Mouse (Mus musculus) embryonic facial prominence, embryonic 10.5 days (tissue): ENCODE measurements around the gene Hist1h2ag. TPM values are rescaled to one million over a fixed set of nuclear protein-coding genes. Genes with fewer than 3 reads are reported as not detected.

ENCODE experiments used
- DNase-seq: peaks from one replicate; pipeline ENCODE4 v3.0.0-alpha.2; 2017; ENCODE audit warnings: low spot score
- H3K27ac ChIP-seq: fragments of 300-500 bp; sonication (generic); replicated peaks from 2 replicates; pipeline ENCODE4 v1.5.1; 2016; ENCODE audit warnings: mild to moderate bottlenecking
- H3K27me3 ChIP-seq: fragments of 300-500 bp; sonication (generic); replicated peaks from 2 replicates; pipeline ENCODE4 v1.6.1; 2016; ENCODE audit warnings: low read depth, mild to moderate bottlenecking; ENCODE audit not compliant: poor library complexity, severe bottlenecking
- H3K36me3 ChIP-seq: fragments of 300-500 bp; sonication (generic); replicated peaks from 2 replicates; pipeline ENCODE4 v1.6.1; 2016; ENCODE audit warnings: mild to moderate bottlenecking, moderate library complexity
- H3K4me1 ChIP-seq: fragments of 300-500 bp; sonication (generic); 2 replicates; pipeline ENCODE4 v1.6.1; 2016
- H3K4me3 ChIP-seq: fragments of 300-500 bp; sonication (generic); 2 replicates; pipeline ENCODE4 v1.5.1; 2016; ENCODE audit warnings: mild to moderate bottlenecking, moderate library complexity
- H3K9me3 ChIP-seq: fragments of 300-500 bp; sonication (generic); 2 replicates; pipeline ENCODE4 v1.6.1; 2016; ENCODE audit warnings: mild to moderate bottlenecking
- WGBS: fragments of 180-500 bp; shearing (Covaris S2); methylation state at CpG from one replicate; pipeline ENCODE4 v1.1.7; 2016; 5-methylcytosine and 5-hydroxymethylcytosine counted together
- polyA plus RNA-seq: library from polyadenylated mRNA; unstranded; fragments of >200 nt; fragmentation: Nextera tagmentation; extraction: Ambion mirVana; gene quantifications from 2 replicates; pipeline ENCODE4 v1.2.1, GENCODE M21; 2016

The Hist1h2ag gene
- polyA plus RNA-seq, 1 experiment from 2014 or later, result 75.8 TPM

DNA sequence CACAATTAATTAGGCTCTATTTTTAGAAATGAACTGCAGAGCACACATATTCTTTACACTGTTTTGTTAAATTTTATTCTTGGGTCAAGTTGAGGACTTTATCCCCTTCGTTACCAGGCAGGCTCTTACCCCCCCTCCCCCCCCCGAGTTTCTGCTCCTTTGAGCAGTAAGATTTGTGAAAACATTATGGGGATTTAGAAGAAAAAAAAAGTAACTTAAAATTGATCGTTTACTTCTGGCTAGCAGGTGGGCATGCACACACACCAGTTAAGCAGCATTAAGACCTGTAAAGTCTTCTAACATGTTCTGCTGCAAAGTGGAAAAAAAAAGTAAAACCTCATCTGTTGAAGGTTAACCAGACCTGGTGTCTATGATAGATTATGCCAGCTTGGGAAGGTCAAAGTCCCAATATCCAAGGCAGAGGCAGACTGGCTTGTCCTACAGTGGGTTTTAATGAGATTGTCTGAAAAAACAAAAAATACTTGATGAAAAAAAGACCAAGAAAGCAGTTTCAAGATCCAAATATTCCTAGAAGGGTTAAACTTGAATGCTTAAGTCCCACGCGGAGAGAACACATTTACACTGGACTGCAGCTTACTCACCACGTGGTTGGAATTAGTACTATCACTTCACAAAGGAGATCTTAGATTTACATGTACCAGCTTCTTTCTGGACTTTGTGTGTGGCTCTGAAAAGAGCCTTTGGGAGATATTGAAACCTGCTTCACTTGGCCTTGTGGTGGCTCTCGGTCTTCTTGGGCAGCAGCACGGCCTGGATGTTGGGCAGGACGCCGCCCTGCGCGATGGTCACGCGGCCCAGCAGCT, 8.1 kb downstream of the Hist1h2ag start:
- Histone ChIP-seq H3K27ac (peak overlapping the region; percentile 93), H3K4me1 (peaks cover 22% of the 10 kb centered on the region), H3K4me3 (peak overlapping the region; percentile 62), H3K36me3 (no peaks in the 10 kb centered on the region), H3K27me3 (no peaks in the 10 kb centered on the region), H3K9me3 (no peaks in the 10 kb centered on the region)
- under 1% methylated on average over 14 of the region's 14 CpGs for WGBS
- peak; percentile 46 for DNase-seq

DNA sequence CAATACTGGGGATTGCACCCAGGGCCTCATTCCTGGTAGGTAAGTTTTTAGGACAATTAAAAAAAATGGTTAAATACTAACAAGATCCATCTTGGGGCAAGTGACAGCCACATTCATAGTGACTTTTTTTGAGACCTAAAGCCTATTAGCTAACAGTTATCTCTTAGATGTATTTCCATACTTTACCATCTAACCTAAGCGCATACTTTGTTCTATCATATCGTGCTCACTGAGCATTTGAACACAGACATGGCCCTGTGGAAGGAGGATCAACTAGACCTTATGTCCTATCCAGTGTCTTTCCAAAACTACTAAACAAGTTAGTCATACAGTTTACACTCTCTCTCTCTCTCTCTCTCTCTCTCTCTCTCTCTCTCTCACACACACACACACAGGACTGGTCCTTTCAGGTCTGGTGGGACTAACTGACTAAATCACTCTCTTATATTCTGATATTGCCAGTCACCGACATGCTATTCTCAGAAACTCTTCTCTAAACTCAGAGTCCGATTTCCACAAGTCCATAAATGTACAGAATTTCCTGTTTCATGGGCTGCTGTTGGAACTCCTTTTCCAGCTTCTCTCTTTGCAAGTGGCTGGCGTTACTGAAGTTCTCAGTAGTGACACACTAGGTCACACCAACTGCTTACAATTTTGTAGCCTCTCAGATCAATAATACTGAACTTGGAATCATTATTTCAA, 8.9 kb downstream of the Hist1h2ag start:
- no peak for DNase-seq
- peaks cover 24% of the 10 kb centered on the region for H3K4me1 ChIP-seq
- WGBS, result 60% methylated on average over 5 of the region's 5 CpGs
- no peaks in the 10 kb centered on the region for H3K27me3 ChIP-seq
- H3K4me3 ChIP-seq, result peak overlapping the region; percentile 62
- no peaks in the 10 kb centered on the region for H3K9me3 ChIP-seq
- peak overlapping the region; percentile 93 for H3K27ac ChIP-seq
- no peaks in the 10 kb centered on the region for H3K36me3 ChIP-seq

DNA sequence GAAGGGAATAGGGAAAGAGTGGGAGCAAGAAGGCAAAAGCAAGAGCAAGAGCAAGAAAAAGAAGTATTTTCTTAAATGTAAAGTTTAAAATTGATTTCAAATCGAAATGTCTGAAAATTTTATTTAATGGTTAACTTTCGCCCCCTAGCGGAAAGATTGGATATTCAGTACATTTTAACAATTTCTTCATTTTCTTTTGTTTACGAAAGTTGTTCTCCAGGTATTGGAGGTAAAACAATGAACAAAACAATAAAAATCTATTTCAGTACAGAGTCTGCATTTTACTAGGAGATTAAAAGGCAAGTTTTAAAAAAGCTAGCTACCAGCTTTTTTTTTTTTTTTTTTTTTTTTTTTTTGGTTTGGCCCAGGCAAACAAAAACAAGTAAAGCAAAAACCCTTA, 12.3 kb downstream of the Hist1h2ag start:
- H3K9me3 ChIP-seq, result no peaks in the 10 kb centered on the region
- H3K4me1 ChIP-seq, result peaks cover 22% of the 10 kb centered on the region
- H3K27ac ChIP-seq, result no peak overlapping the region
- no peak overlapping the region for H3K4me3 ChIP-seq
- WGBS, result 18% methylated on average over 4 of the region's 4 CpGs
- no peaks in the 10 kb centered on the region for H3K36me3 ChIP-seq
- no peaks in the 10 kb centered on the region for H3K27me3 ChIP-seq
- DNase-seq, result no peak

DNA sequence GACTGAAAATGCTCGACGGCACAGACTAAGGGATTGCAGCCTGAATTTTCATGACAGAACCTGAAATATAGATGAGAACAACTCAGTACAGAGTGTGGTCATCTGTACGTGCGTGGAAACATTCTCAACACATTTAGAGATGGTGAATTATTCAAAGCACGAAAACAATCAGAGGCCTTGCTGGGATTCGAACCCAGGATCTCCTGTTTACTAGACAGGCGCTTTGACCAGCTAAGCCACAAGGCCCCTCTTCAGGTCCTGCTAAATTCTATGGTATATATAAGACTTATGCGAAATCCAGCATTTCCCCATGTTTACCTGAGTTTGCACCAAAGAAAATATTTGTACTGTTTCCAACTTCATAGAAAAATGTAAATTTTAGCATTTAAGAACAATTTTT, 12.8 kb downstream of the Hist1h2ag start:
- H3K4me3 ChIP-seq, result peak overlapping the region; percentile 63; the same call in 1 of the 2 replicates

GRCm38 (mm10) chr13:22028673-22029460, 13.9 kb downstream of the Hist1h2ag start:
- no peaks in the 10 kb centered on the region; the same call in 1 of the 2 replicates for H3K27me3 ChIP-seq
- H3K9me3 ChIP-seq, result no peaks in the 10 kb centered on the region
- peak; percentile 95 for DNase-seq
- WGBS, result under 1% methylated on average over 40 of the region's 40 CpGs
- no peaks in the 10 kb centered on the region for H3K36me3 ChIP-seq
- H3K27ac ChIP-seq, result peak overlapping the region; percentile 82
- H3K4me1 ChIP-seq, result peaks cover 17% of the 10 kb centered on the region
- H3K4me3 ChIP-seq, result peak overlapping the region; percentile 63

More for the DNA sequence above, 12.8 kb downstream of the Hist1h2ag start:
- H3K27ac ChIP-seq, result no peak overlapping the region
- no peaks in the 10 kb centered on the region; the same call in 1 of the 2 replicates for H3K27me3 ChIP-seq
- peak; percentile 54 for DNase-seq
- H3K9me3 ChIP-seq, result no peaks in the 10 kb centered on the region
- H3K36me3 ChIP-seq, result no peaks in the 10 kb centered on the region
- WGBS, result 24% methylated on average over 8 of the region's 8 CpGs
- peaks cover 22% of the 10 kb centered on the region for H3K4me1 ChIP-seq

DNA sequence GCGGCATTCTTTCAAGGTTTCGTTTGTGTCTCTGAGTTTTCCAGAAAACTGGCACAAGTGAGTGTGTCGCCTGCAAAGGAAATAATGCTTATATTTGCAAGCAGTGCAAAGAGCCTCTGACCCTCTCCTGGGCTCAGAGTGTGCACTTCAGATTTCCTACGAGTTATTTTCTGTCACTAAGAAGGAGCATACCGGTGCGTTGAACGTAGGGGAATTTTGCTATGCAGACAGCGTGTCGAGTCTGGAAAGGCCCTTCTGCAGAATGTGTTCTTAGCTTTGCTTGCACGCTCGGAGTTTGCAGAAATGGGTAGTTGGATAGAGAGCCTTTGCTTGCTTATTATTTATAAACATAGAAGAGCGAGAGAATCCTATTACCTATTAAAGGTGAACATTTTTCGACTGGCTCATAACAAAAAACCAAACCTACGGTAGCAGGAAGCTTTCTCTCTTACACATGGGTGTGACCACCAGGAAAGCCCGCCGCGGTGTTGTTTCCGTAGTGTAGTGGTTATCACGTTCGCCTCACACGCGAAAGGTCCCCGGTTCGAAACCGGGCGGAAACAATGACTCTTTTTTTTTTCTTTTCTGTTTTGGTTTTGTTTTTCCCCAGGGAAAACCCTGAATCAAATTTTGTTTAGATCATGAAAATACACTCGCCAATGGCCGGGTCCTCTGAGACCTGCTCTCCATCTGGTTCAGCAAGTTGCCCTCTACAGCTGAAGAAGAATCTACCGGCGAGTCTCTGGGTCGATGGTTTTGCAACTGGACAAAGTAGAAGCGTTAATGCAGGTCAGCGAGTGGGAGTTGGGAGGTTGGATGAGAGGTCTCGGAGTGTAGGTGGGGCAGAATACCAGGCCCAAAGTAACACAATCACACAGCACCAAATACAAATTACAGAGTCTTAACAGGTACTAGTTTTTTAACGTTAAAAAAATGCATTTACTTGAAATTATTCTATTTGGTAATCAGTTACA, 16.4 kb downstream of the Hist1h2ag start:
- Histone ChIP-seq H3K27me3 (no peaks in the 10 kb centered on the region; the same call in 1 of the 2 replicates), H3K36me3 (no peaks in the 10 kb centered on the region), H3K27ac (peak overlapping the region; percentile 59; the same call in 1 of the 2 replicates), H3K4me1 (peaks cover 13% of the 10 kb centered on the region), H3K9me3 (no peaks in the 10 kb centered on the region), H3K4me3 (peak overlapping the region; percentile 64)
- DNase-seq, result peak; percentile 91
- WGBS, result 1% methylated on average over 35 of the region's 35 CpGs

DNA sequence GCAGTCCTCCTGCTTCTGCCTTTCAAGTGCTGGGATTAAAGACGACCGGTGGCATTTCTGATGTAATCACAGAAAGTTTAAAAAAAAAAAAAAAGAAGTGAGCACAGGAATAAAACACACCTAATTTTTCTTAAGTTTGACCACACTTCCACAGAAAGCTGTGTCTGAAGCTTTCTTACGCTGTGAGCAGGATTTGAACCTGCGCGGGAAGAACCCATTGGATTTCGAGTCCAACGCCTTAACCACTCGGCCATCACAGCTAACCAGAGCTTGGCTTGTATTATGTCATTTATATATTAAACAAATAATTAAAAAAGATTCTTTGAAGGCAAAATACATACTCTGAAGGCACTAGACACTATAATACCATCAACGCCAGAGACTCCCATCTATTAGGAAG, 20.5 kb downstream of the Hist1h2ag start:
- Histone ChIP-seq H3K27ac (no peak overlapping the region; the same call in 1 of the 2 replicates), H3K27me3 (peaks cover 29% of the 10 kb centered on the region), H3K4me1 (peaks cover 14% of the 10 kb centered on the region), H3K4me3 (peak overlapping the region; percentile 66), H3K36me3 (no peaks in the 10 kb centered on the region), H3K9me3 (no peaks in the 10 kb centered on the region)
- under 1% methylated on average over 9 of the region's 9 CpGs for WGBS
- peak; percentile 83 for DNase-seq

- Histone ChIP-seq H3K4me1 (peaks cover 14% of the 10 kb centered on the region), H3K27ac (no peak overlapping the region; the same call in 1 of the 2 replicates), H3K36me3 (no peaks in the 10 kb centered on the region), H3K9me3 (no peaks in the 10 kb centered on the region), H3K27me3 (peaks cover 34% of the 10 kb centered on the region), H3K4me3 (peak overlapping the region; percentile 66)
- under 1% methylated on average over 11 of the region's 11 CpGs for WGBS
- DNase-seq, result peak; percentile 36
Observed at GRCm38 (mm10) chr13:22021581-22021980, 21.2 kb downstream of the Hist1h2ag start.

DNA sequence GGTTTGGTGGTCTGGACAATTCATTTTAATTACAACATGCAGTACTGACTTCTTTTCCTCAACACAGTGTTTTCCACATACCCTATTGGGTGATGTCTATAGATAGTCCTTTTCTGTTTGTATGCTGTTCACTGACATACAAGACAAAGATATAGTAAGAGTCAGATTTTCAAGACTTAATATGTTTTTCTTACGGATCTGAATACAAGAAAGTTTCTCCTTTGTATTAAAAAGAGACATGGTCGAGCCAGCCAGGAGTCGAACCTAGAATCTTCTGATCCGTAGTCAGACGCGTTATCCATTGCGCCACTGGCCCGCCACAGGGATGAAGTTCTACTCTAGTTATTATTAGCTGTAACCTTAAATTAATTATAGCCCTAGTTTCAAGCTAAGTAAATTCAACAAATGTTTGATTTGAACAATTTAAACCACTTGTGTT, 21.8 kb downstream of the Hist1h2ag start:
- H3K27me3 ChIP-seq, result peaks cover 40% of the 10 kb centered on the region
- no peaks in the 10 kb centered on the region for H3K36me3 ChIP-seq
- H3K4me1 ChIP-seq, result peaks cover 13% of the 10 kb centered on the region
- H3K27ac ChIP-seq, result no peak overlapping the region
- DNase-seq, result peak; percentile 68
- peak overlapping the region; percentile 66 for H3K4me3 ChIP-seq
- under 1% methylated on average over 8 of the region's 8 CpGs for WGBS
- no peaks in the 10 kb centered on the region for H3K9me3 ChIP-seq

DNA sequence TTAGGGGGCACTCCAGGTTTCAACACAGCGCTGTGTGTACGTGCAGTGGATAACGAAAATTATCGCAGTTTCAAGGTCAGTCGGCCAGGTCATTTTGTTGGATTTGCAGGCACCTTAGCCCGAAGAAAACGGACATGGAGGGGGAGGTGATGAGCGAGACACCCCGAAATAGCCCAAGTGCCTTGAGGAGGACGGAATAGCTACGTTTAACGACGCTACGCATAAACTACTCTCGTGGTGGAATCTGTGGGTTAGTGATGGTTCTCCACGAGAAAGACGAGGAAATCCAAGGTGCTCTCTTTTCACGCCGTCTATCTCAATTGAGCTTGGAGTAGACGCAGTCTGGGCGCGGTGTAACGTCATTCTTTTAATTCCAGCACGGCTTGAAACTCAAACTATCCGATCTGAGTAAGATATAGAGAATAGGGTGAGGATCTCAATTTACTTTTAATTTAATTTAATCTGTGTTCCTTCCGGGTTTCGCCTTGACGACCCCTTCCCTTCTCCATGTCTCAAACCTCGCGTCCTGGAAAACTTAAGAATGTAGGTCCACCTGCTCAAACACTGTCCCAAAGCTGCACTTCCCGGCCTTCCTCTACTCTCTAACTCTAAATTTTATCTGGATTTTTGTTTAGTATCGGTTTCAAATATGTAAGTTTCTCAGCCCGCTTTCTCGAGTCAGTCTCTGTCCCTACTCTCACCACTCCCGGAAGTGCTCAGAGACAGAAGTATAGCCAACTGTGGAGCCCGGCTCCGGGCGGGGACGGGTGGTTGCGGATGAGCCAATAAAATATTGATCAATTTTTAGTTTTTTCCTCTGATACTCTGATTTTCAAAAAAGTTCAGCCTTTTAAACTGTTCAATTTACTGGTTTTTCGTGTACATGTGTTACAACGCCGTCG, 22.6 kb downstream of the Hist1h2ag start:
- Histone ChIP-seq H3K9me3 (no peaks in the 10 kb centered on the region), H3K4me1 (0 out of 2 replicates have a peak, but pooled peaks cover 9% of the 10 kb centered on the region), H3K4me3 (peak overlapping the region; percentile 66), H3K36me3 (no peaks in the 10 kb centered on the region), H3K27ac (no peak overlapping the region), H3K27me3 (peaks cover 44% of the 10 kb centered on the region)
- DNase-seq, result peak; percentile 43
- under 1% methylated on average over 44 of the region's 44 CpGs for WGBS
